Mouse (Mus musculus): ENCODE measurements at regions not wholly inside any gene's neighbourhood (a gene's known extent, or its start where the extent isn't known, plus 50 kb on each side); places are given as distances from the start of the nearest gene placed in this dataset.
A peak's percentile ranks its signal among the peaks of the same experiment; 100 is the strongest.
"Not testable (repeated sequence)": the region's sequence is repeated elsewhere in the genome, so short reads cannot be mapped to it uniquely, and the experiment has no call there.

GRCm38 (mm10) chr1:98665584-98665983 is 244.7 kb downstream of the Slco6d1 start:
- WGBS = 82% methylated on average over 2 of the region's 2 CpGs
- no peaks in the 10 kb centered on the region for H3K4me1 ChIP-seq
- no peaks in the 10 kb centered on the region for H3K27me3 ChIP-seq (replicated peaks; ENCODE audit: low read depth, poor library complexity, severe bottlenecking)
- no peaks in the 10 kb centered on the region for H3K9me3 ChIP-seq
- no peak overlapping the region for H3K27ac ChIP-seq (replicated peaks)
- no peak overlapping the region for H3K4me3 ChIP-seq
- no peak for DNase-seq (ENCODE audit: low spot score)
- no peaks in the 10 kb centered on the region for H3K36me3 ChIP-seq (replicated peaks)

- WGBS = 78% methylated on average over 2 of the region's 2 CpGs
Measured at GRCm38 (mm10) chr1:98667426-98667825, 246.5 kb downstream of the Slco6d1 start.

GRCm38 (mm10) chr1:98667887-98668286 is 247.0 kb downstream of the Slco6d1 start:
- Histone ChIP-seq H3K27ac (replicated peaks) (no peak overlapping the region), H3K9me3 (no peaks in the 10 kb centered on the region), H3K36me3 (replicated peaks) (no peaks in the 10 kb centered on the region), H3K27me3 (replicated peaks; ENCODE audit: low read depth, poor library complexity, severe bottlenecking) (no peaks in the 10 kb centered on the region), H3K4me3 (no peak overlapping the region), H3K4me1 (no peaks in the 10 kb centered on the region)
- WGBS = 83% methylated on average over 1 of the region's 1 CpGs
- no peak for DNase-seq (ENCODE audit: low spot score)

More at GRCm38 (mm10) chr1:98667426-98667825, 246.5 kb downstream of the Slco6d1 start:
- H3K36me3 ChIP-seq (replicated peaks); H3K27ac ChIP-seq (replicated peaks); DNase-seq (ENCODE audit: low spot score); H3K4me3 ChIP-seq; H3K9me3 ChIP-seq; H3K4me1 ChIP-seq; H3K27me3 ChIP-seq (replicated peaks; ENCODE audit: low read depth, poor library complexity, severe bottlenecking): not testable (repeated sequence)

GRCm38 (mm10) chr1:98668595-98668994 is 247.7 kb downstream of the Slco6d1 start:
- Histone ChIP-seq H3K36me3 (replicated peaks) (no peaks in the 10 kb centered on the region), H3K4me1 (no peaks in the 10 kb centered on the region), H3K27ac (replicated peaks) (no peak overlapping the region), H3K9me3 (no peaks in the 10 kb centered on the region), H3K27me3 (replicated peaks; ENCODE audit: low read depth, poor library complexity, severe bottlenecking) (no peaks in the 10 kb centered on the region), H3K4me3 (no peak overlapping the region)
- 83% methylated on average over 2 of the region's 2 CpGs for WGBS
- no peak for DNase-seq (ENCODE audit: low spot score)

- no peaks in the 10 kb centered on the region for H3K36me3 ChIP-seq (replicated peaks)
Measured at GRCm38 (mm10) chr1:98678686-98679085, 257.8 kb downstream of the Slco6d1 start.

GRCm38 (mm10) chr1:98713809-98714208 is 292.9 kb downstream of the Slco6d1 start:
- H3K4me1 ChIP-seq = no peaks in the 10 kb centered on the region
- H3K27ac ChIP-seq (replicated peaks) = no peak overlapping the region
- no peaks in the 10 kb centered on the region for H3K27me3 ChIP-seq (replicated peaks; ENCODE audit: low read depth, poor library complexity, severe bottlenecking)
- no peak for DNase-seq (ENCODE audit: low spot score)
- no peaks in the 10 kb centered on the region for H3K9me3 ChIP-seq
- 92% methylated on average over 2 of the region's 2 CpGs for WGBS
- no peaks in the 10 kb centered on the region for H3K36me3 ChIP-seq (replicated peaks)
- H3K4me3 ChIP-seq = no peak overlapping the region

More at GRCm38 (mm10) chr1:98678686-98679085, 257.8 kb downstream of the Slco6d1 start:
- H3K27ac ChIP-seq (replicated peaks) = no peak overlapping the region
- H3K9me3 ChIP-seq = no peaks in the 10 kb centered on the region
- WGBS = 90% methylated on average over 3 of the region's 3 CpGs
- H3K4me3 ChIP-seq = no peak overlapping the region
- H3K27me3 ChIP-seq (replicated peaks; ENCODE audit: low read depth, poor library complexity, severe bottlenecking) = no peaks in the 10 kb centered on the region
- DNase-seq (ENCODE audit: low spot score) = no peak
- H3K4me1 ChIP-seq = no peaks in the 10 kb centered on the region

GRCm38 (mm10) chr1:98714307-98714706 is 293.4 kb downstream of the Slco6d1 start:
- WGBS = 86% methylated on average over 1 of the region's 1 CpGs
- H3K4me3 ChIP-seq = no peak overlapping the region

GRCm38 (mm10) chr1:98720595-98720994 is 299.7 kb downstream of the Slco6d1 start:
- WGBS = 86% methylated on average over 1 of the region's 1 CpGs
- Histone ChIP-seq H3K4me1 (no peaks in the 10 kb centered on the region), H3K27ac (replicated peaks) (no peak overlapping the region), H3K36me3 (replicated peaks) (no peaks in the 10 kb centered on the region), H3K9me3 (no peaks in the 10 kb centered on the region), H3K27me3 (replicated peaks; ENCODE audit: low read depth, poor library complexity, severe bottlenecking) (no peaks in the 10 kb centered on the region), H3K4me3 (no peak overlapping the region)
- no peak for DNase-seq (ENCODE audit: low spot score)

More at GRCm38 (mm10) chr1:98714307-98714706, 293.4 kb downstream of the Slco6d1 start:
- no peak for DNase-seq (ENCODE audit: low spot score)
- no peak overlapping the region for H3K27ac ChIP-seq (replicated peaks)
- H3K36me3 ChIP-seq (replicated peaks) = no peaks in the 10 kb centered on the region
- H3K27me3 ChIP-seq (replicated peaks; ENCODE audit: low read depth, poor library complexity, severe bottlenecking) = no peaks in the 10 kb centered on the region
- H3K4me1 ChIP-seq = no peaks in the 10 kb centered on the region
- no peaks in the 10 kb centered on the region for H3K9me3 ChIP-seq

GRCm38 (mm10) chr1:98727354-98728015 is 306.6 kb downstream of the Slco6d1 start:
- H3K27ac ChIP-seq (replicated peaks) = no peak overlapping the region
- no peaks in the 10 kb centered on the region for H3K36me3 ChIP-seq (replicated peaks)
- H3K4me1 ChIP-seq = no peaks in the 10 kb centered on the region
- H3K9me3 ChIP-seq = no peaks in the 10 kb centered on the region; the same call in 1 of the 2 replicates
- 91% methylated on average over 3 of the region's 3 CpGs for WGBS
- no peaks in the 10 kb centered on the region for H3K27me3 ChIP-seq (replicated peaks; ENCODE audit: low read depth, poor library complexity, severe bottlenecking)
- no peak overlapping the region for H3K4me3 ChIP-seq
- no peak for DNase-seq (ENCODE audit: low spot score)

GRCm38 (mm10) chr1:98748886-98749285 is 328.0 kb downstream of the Slco6d1 start:
- Histone ChIP-seq H3K27ac (replicated peaks) (no peak overlapping the region), H3K4me3 (no peak overlapping the region), H3K27me3 (replicated peaks; ENCODE audit: low read depth, poor library complexity, severe bottlenecking) (no peaks in the 10 kb centered on the region), H3K4me1 (no peaks in the 10 kb centered on the region), H3K36me3 (replicated peaks) (no peaks in the 10 kb centered on the region), H3K9me3 (no peaks in the 10 kb centered on the region)
- 7% methylated on average over 2 of the region's 2 CpGs for WGBS
- DNase-seq (ENCODE audit: low spot score) = peak; percentile 31

- no peaks in the 10 kb centered on the region for H3K27me3 ChIP-seq (replicated peaks; ENCODE audit: low read depth, poor library complexity, severe bottlenecking)
- WGBS = 90% methylated on average over 2 of the region's 2 CpGs
Measured at GRCm38 (mm10) chr1:98788528-98788927, 367.6 kb downstream of the Slco6d1 start.

GRCm38 (mm10) chr1:98793320-98793719 is 372.4 kb downstream of the Slco6d1 start:
- H3K4me3 ChIP-seq = no peak overlapping the region
- no peaks in the 10 kb centered on the region for H3K27me3 ChIP-seq (replicated peaks; ENCODE audit: low read depth, poor library complexity, severe bottlenecking)
- no peaks in the 10 kb centered on the region for H3K9me3 ChIP-seq
- H3K4me1 ChIP-seq = no peaks in the 10 kb centered on the region
- no peaks in the 10 kb centered on the region for H3K36me3 ChIP-seq (replicated peaks)
- no peak overlapping the region for H3K27ac ChIP-seq (replicated peaks)
- 95% methylated on average over 3 of the region's 3 CpGs for WGBS
- DNase-seq (ENCODE audit: low spot score) = no peak

More at GRCm38 (mm10) chr1:98788528-98788927, 367.6 kb downstream of the Slco6d1 start:
- no peaks in the 10 kb centered on the region for H3K9me3 ChIP-seq
- no peak overlapping the region for H3K27ac ChIP-seq (replicated peaks)
- no peak for DNase-seq (ENCODE audit: low spot score)
- no peaks in the 10 kb centered on the region for H3K36me3 ChIP-seq (replicated peaks)
- H3K4me3 ChIP-seq = no peak overlapping the region
- H3K4me1 ChIP-seq = no peaks in the 10 kb centered on the region

- no peak overlapping the region for H3K4me3 ChIP-seq
- H3K27me3 ChIP-seq (replicated peaks; ENCODE audit: low read depth, poor library complexity, severe bottlenecking) = no peaks in the 10 kb centered on the region
- no peaks in the 10 kb centered on the region for H3K9me3 ChIP-seq
- H3K27ac ChIP-seq (replicated peaks) = no peak overlapping the region
- DNase-seq (ENCODE audit: low spot score) = no peak
- H3K4me1 ChIP-seq = no peaks in the 10 kb centered on the region
- H3K36me3 ChIP-seq (replicated peaks) = no peaks in the 10 kb centered on the region
Measured at GRCm38 (mm10) chr1:98812543-98812942, 391.6 kb downstream of the Slco6d1 start.

Measured in embryonic facial prominence, embryonic 10.5 days (tissue).